Mouse (Mus musculus): ENCODE measurements around the gene Xlr4b. TPM values are rescaled to one million over a fixed set of nuclear protein-coding genes. Genes with fewer than 3 reads are reported as not detected.
A peak's percentile ranks its signal among the peaks of the same experiment; 100 is the strongest.
"Not testable (repeated sequence)": the region's sequence is repeated elsewhere in the genome, so short reads cannot be mapped to it uniquely, and the experiment has no call there.

Xlr4b gene
- polyA plus RNA-seq (2012; rRNA removed), result 0.27 and 0.80 TPM in 2 replicates

- not testable (repeated sequence) for DNase-seq; H3K4me3 ChIP-seq (replicated peaks; ENCODE audit: extremely low read depth, low read depth, low read length); H3K4me1 ChIP-seq (ENCODE audit: control insufficient read depth, insufficient read depth, low read length)
- WGBS, result 67% methylated on average over 19 of the region's 19 CpGs
These were observed at the start of gene Xlr4b for GRCm38 (mm10) chrX:73213819-73214564. Gene Xlr4b, plus strand, starts transcription at chrX:73214333.

- not testable (repeated sequence) for H3K4me1 ChIP-seq (ENCODE audit: control insufficient read depth, insufficient read depth, low read length); DNase-seq; H3K4me3 ChIP-seq (replicated peaks; ENCODE audit: extremely low read depth, low read depth, low read length)
- 82% methylated on average over 6 of the region's 15 CpGs for WGBS
These were observed 37.2 kb upstream of the Xlr4b start, which contains the start of gene Spin2d for GRCm38 (mm10) chrX:73176889-73177288. Gene Spin2d, minus strand, starts transcription at chrX:73176989.

GRCm38 (mm10) chrX:73191934-73192333, 22.2 kb upstream of the Xlr4b start, which contains the start of gene Xlr3b:
Gene Xlr3b, plus strand, starts transcription at chrX:73192207.
- not testable (repeated sequence) for H3K4me1 ChIP-seq (ENCODE audit: control insufficient read depth, insufficient read depth, low read length); H3K4me3 ChIP-seq (replicated peaks; ENCODE audit: extremely low read depth, low read depth, low read length)
- peak; percentile 2 for DNase-seq
- 72% methylated on average over 12 of the region's 12 CpGs for WGBS

DNA sequence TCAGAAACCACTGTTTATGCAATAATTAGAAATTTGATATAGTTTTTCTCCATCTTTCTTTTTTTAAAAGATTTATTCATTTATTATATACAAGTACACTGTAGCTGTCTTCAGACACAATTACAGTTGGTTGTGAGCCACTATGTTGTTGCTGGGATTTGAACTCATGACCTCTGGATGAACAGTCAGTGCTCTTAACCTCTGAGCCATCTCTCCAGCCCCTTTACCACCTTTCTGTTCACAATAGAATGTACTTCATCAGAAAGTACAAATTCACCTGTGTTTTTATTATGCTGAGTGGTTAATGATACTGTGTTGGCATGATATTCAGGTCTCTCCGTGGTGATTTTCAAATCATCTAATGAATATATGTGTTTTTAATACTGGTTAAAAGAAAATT, 11.2 kb downstream of the Xlr4b start:
- H3K4me1 ChIP-seq (ENCODE audit: control insufficient read depth, insufficient read depth, low read length), result no peaks in the 10 kb centered on the region
- WGBS, result 36% methylated on average over 1 of the region's 1 CpGs
- H3K4me3 ChIP-seq (replicated peaks; ENCODE audit: extremely low read depth, low read depth, low read length), result no peak overlapping the region
- TF ChIP-seq CTCF (IDR thresholded peaks at IDR 0.05; ENCODE audit: insufficient read depth, low read length), result no peak
- TF ChIP-seq POLR2A (IDR thresholded peaks at IDR 0.05; ENCODE audit: borderline replicate concordance, extremely low read depth, low read depth, low read length), result no peak
- DNase-seq, result no peak

GRCm38 (mm10) chrX:73227914-73228605, 13.9 kb downstream of the Xlr4b start, which contains the start of gene F8a:
Gene F8a, plus strand, starts transcription at chrX:73228291.
- DNase-seq, result peak; percentile 75
- H3K4me3 ChIP-seq (replicated peaks; ENCODE audit: extremely low read depth, low read depth, low read length), result peak within 1 kb of the TSS; percentile 93
- H3K4me1 ChIP-seq (ENCODE audit: control insufficient read depth, insufficient read depth, low read length), result no peaks in the 10 kb centered on the region
- 22% methylated on average over 39 of the region's 39 CpGs for WGBS
- TF ChIP-seq POLR2A (IDR thresholded peaks at IDR 0.05; ENCODE audit: borderline replicate concordance, extremely low read depth, low read depth, low read length), result peak; percentile 88; the same call in 1 of the 2 replicates
- TF ChIP-seq CTCF (IDR thresholded peaks at IDR 0.05; ENCODE audit: insufficient read depth, low read length), result no peak

- Histone ChIP-seq H3K4me3 (replicated peaks; ENCODE audit: extremely low read depth, low read depth, low read length) (peak overlapping the region; percentile 93), H3K4me1 (ENCODE audit: control insufficient read depth, insufficient read depth, low read length) (no peaks in the 10 kb centered on the region)
- DNase-seq, result peak; percentile 56
- 23% methylated on average over 51 of the region's 51 CpGs for WGBS
- TF ChIP-seq CTCF (IDR thresholded peaks at IDR 0.05; ENCODE audit: insufficient read depth, low read length), result no peak
- TF ChIP-seq POLR2A (IDR thresholded peaks at IDR 0.05; ENCODE audit: borderline replicate concordance, extremely low read depth, low read depth, low read length), result no peak
These were observed 14.6 kb downstream of the Xlr4b start for GRCm38 (mm10) chrX:73228606-73229214.

GRCm38 (mm10) chrX:73229288-73229687, 15.2 kb downstream of the Xlr4b start:
- WGBS, result 38% methylated on average over 3 of the region's 3 CpGs
- TF ChIP-seq CTCF (IDR thresholded peaks at IDR 0.05; ENCODE audit: insufficient read depth, low read length) (no peak), POLR2A (IDR thresholded peaks at IDR 0.05; ENCODE audit: borderline replicate concordance, extremely low read depth, low read depth, low read length) (no peak)
- DNase-seq, result no peak
- Histone ChIP-seq H3K4me3 (replicated peaks; ENCODE audit: extremely low read depth, low read depth, low read length) (peak overlapping the region; percentile 93), H3K4me1 (ENCODE audit: control insufficient read depth, insufficient read depth, low read length) (no peaks in the 10 kb centered on the region)

- not testable (repeated sequence) for DNase-seq; H3K4me1 ChIP-seq (ENCODE audit: control insufficient read depth, insufficient read depth, low read length); H3K4me3 ChIP-seq (replicated peaks; ENCODE audit: extremely low read depth, low read depth, low read length)
- WGBS, result 80% methylated on average over 14 of the region's 14 CpGs
These were observed 28.7 kb downstream of the Xlr4b start, which contains the start of gene Xlr4c for GRCm38 (mm10) chrX:73242821-73243325. Gene Xlr4c, minus strand, starts transcription at chrX:73243130.

GRCm38 (mm10) chrX:73262428-73262827, 48.3 kb downstream of the Xlr4b start:
- H3K4me3 ChIP-seq (replicated peaks; ENCODE audit: extremely low read depth, low read depth, low read length); DNase-seq; H3K4me1 ChIP-seq (ENCODE audit: control insufficient read depth, insufficient read depth, low read length): not testable (repeated sequence)
- 69% methylated on average over 1 of the region's 2 CpGs for WGBS

DNA sequence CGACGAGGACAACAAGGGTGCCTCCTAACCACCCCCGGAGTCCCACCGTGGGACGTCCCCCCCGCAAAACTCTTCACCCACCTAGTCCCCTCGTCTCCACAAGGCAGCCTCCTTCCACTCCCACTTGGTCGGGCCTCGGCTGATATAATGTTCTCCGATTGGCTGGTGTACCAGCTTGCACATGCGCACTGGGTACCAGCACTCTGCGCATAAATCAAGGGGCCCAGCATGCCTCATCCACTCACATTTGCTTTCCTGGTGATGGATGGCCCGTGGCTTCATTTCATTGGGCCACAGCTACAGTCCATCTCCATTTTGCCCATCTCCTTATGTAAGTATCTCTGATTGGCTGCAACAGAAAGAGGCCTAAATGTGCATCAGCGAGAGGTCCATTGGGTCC, 51.1 kb downstream of the Xlr4b start, which contains the start of gene Xlr3c:
Xlr3c (minus strand) TSS at position 121 of the 400 bp plus-strand sequence.
- H3K4me1 ChIP-seq (ENCODE audit: control insufficient read depth, insufficient read depth, low read length); DNase-seq; H3K4me3 ChIP-seq (replicated peaks; ENCODE audit: extremely low read depth, low read depth, low read length): not testable (repeated sequence)
- WGBS, result 84% methylated on average over 14 of the region's 14 CpGs

Other genes with a start within 250 kb of the Xlr4b start
- 2.9 and 5.6 TPM in 2 replicates for gene Zfp185, start 227.0 kb upstream of the Xlr4b start, polyA plus RNA-seq (2012; rRNA removed)
- not detected in 2 replicates for gene Pnma5, start 177.2 kb upstream of the Xlr4b start, polyA plus RNA-seq (2012; rRNA removed)
- gene Pnma3, start 149.5 kb upstream of the Xlr4b start, polyA plus RNA-seq (2012; rRNA removed), result not detected in 2 replicates
- gene Xlr4a, start 131.9 kb upstream of the Xlr4b start, polyA plus RNA-seq (2012; rRNA removed), result 0.10 TPM in 1 of 2 replicates, not detected in the other
- gene Xlr3a, start 117.2 kb upstream of the Xlr4b start, polyA plus RNA-seq (2012; rRNA removed), result 0.82 and 0.98 TPM in 2 replicates
- 0.65 and 0.71 TPM in 2 replicates for gene Gm14685, start 97.3 kb upstream of the Xlr4b start, polyA plus RNA-seq (2012; rRNA removed)
- not detected in 2 replicates for gene Xlr5b, start 65.5 kb upstream of the Xlr4b start, polyA plus RNA-seq (2012; rRNA removed)
- gene DXBay18, start 64.9 kb upstream of the Xlr4b start, polyA plus RNA-seq (2012; rRNA removed), result 0.09 TPM in 1 of 2 replicates, not detected in the other
- not detected in 2 replicates for gene Spin2d, start 37.3 kb upstream of the Xlr4b start, polyA plus RNA-seq (2012; rRNA removed)
- gene Xlr3b, start 22.1 kb upstream of the Xlr4b start, polyA plus RNA-seq (2012; rRNA removed), result 0.54 and 2.7 TPM in 2 replicates
- gene F8a, start 14.0 kb downstream of the Xlr4b start, polyA plus RNA-seq (2012; rRNA removed), result 11.7 and 15.1 TPM in 2 replicates
- 0.08 and 0.79 TPM in 2 replicates for gene Xlr4c, start 28.8 kb downstream of the Xlr4b start, polyA plus RNA-seq (2012; rRNA removed)
- not detected in 2 replicates for gene Xlr3c, start 51.1 kb downstream of the Xlr4b start, polyA plus RNA-seq (2012; rRNA removed)
- not detected in 2 replicates for gene Xlr5a, start 78.6 kb downstream of the Xlr4b start, polyA plus RNA-seq (2012; rRNA removed)
- not detected in 2 replicates for gene Xlr5c, start 78.6 kb downstream of the Xlr4b start, polyA plus RNA-seq (2012; rRNA removed)
- not detected in 2 replicates for gene Gm45015, start 122.5 kb downstream of the Xlr4b start, polyA plus RNA-seq (2012; rRNA removed)
- gene Zfp275, start 128.3 kb downstream of the Xlr4b start, polyA plus RNA-seq (2012; rRNA removed), result 10.7 and 14.7 TPM in 2 replicates
- 0.05 TPM in 1 of 2 replicates, not detected in the other for gene Gm18336, start 184.4 kb downstream of the Xlr4b start, polyA plus RNA-seq (2012; rRNA removed)
- 0.06 and 0.32 TPM in 2 replicates for gene Zfp92, start 196.8 kb downstream of the Xlr4b start, polyA plus RNA-seq (2012; rRNA removed)
- gene Trex2, start 221.0 kb downstream of the Xlr4b start, polyA plus RNA-seq (2012; rRNA removed), result 1.1 and 115 TPM in 2 replicates
- gene Haus7, start 244.7 kb downstream of the Xlr4b start, polyA plus RNA-seq (2012; rRNA removed), result 9.2 and 14.1 TPM in 2 replicates